Mouse (Mus musculus) forebrain, embryonic 12.5 days (tissue): ENCODE measurements around the gene Mfap4. TPM values are rescaled to one million over a fixed set of nuclear protein-coding genes. Genes with fewer than 3 reads are reported as not detected.

Experiments used
- ATAC-seq: fragments of 200-750 bp; cut with Nextera tagmentation; 2 replicates; pipeline ENCODE4 v1.8.0; 2017; ENCODE audit warnings: moderate TSS enrichment; ENCODE audit not compliant: low FRiP score
- H3K27ac ChIP-seq: fragments of 300-500 bp; sonication (generic); 2 replicates; pipeline ENCODE4 v1.5.1; 2016; ENCODE audit warnings: mild to moderate bottlenecking
- H3K27me3 ChIP-seq: fragments of 300-500 bp; sonication (generic); 2 replicates; pipeline ENCODE4 v1.6.1; 2016; ENCODE audit warnings: mild to moderate bottlenecking
- H3K36me3 ChIP-seq: fragments of 300-500 bp; sonication (generic); replicated peaks from 2 replicates; pipeline ENCODE4 v1.6.1; 2016; ENCODE audit warnings: mild to moderate bottlenecking
- H3K4me1 ChIP-seq: fragments of 300-500 bp; sonication (generic); 2 replicates; pipeline ENCODE4 v1.6.1; 2016
- H3K4me2 ChIP-seq: fragments of 300-500 bp; sonication (generic); 2 replicates; pipeline ENCODE4 v1.6.1; 2016; ENCODE audit warnings: mild to moderate bottlenecking, moderate library complexity
- H3K4me3 ChIP-seq: fragments of 300-500 bp; sonication (generic); replicated peaks from 2 replicates; pipeline ENCODE4 v1.5.1; 2016; ENCODE audit warnings: mild to moderate bottlenecking
- H3K9ac ChIP-seq: fragments of 300-500 bp; sonication (generic); 2 replicates; pipeline ENCODE4 v1.6.1; 2016; ENCODE audit warnings: mild to moderate bottlenecking
- H3K9me3 ChIP-seq: fragments of 300-500 bp; sonication (generic); 2 replicates; pipeline ENCODE4 v1.6.1; 2016
- WGBS: fragments of 180-500 bp; shearing (Covaris S2); methylation state at CpG from one replicate; pipeline ENCODE4 v1.1.7; 2016; 5-methylcytosine and 5-hydroxymethylcytosine counted together
- polyA plus RNA-seq: library from polyadenylated mRNA; unstranded; fragments of >200 nt; fragmentation: Nextera tagmentation; extraction: Ambion mirVana; gene quantifications from 2 replicates; pipeline ENCODE4 v1.2.1, GENCODE M21; 2016

Gene Mfap4
- polyA plus RNA-seq, 1 experiment from 2014 or later: 69.4 TPM

GRCm38 (mm10) chr11:61533571-61533970 lies 48.3 kb downstream of the Mfap4 start:
- ATAC-seq: no peak
- no peak overlapping the region for H3K27ac ChIP-seq
- no peaks in the 10 kb centered on the region for H3K9me3 ChIP-seq
- WGBS: 85% methylated on average over 5 of the region's 5 CpGs
- no peak overlapping the region for H3K4me2 ChIP-seq
- H3K4me3 ChIP-seq: no peak overlapping the region
- peaks cover 17% of the 10 kb centered on the region; the same call in 1 of the 2 replicates for H3K36me3 ChIP-seq
- no peak overlapping the region for H3K9ac ChIP-seq
- peaks cover 12% of the 10 kb centered on the region for H3K4me1 ChIP-seq
- H3K27me3 ChIP-seq: no peaks in the 10 kb centered on the region

- H3K27me3 ChIP-seq: no peaks in the 10 kb centered on the region
Observed at GRCm38 (mm10) chr11:61535530-61535929, 50.3 kb downstream of the Mfap4 start.

GRCm38 (mm10) chr11:61536952-61537351 lies 51.7 kb downstream of the Mfap4 start:
- H3K4me1 ChIP-seq: no peaks in the 10 kb centered on the region
- peaks cover 21% of the 10 kb centered on the region for H3K36me3 ChIP-seq
- H3K9me3 ChIP-seq: no peaks in the 10 kb centered on the region
- no peaks in the 10 kb centered on the region for H3K27me3 ChIP-seq
- no peak overlapping the region for H3K9ac ChIP-seq
- no peak overlapping the region for H3K4me2 ChIP-seq
- H3K27ac ChIP-seq: no peak overlapping the region
- no peak overlapping the region for H3K4me3 ChIP-seq
- no peak for ATAC-seq
- 72% methylated on average over 3 of the region's 3 CpGs for WGBS

More at GRCm38 (mm10) chr11:61535530-61535929, 50.3 kb downstream of the Mfap4 start:
- Histone ChIP-seq H3K9ac (no peak overlapping the region), H3K4me1 (no peaks in the 10 kb centered on the region), H3K9me3 (no peaks in the 10 kb centered on the region), H3K4me3 (no peak overlapping the region), H3K36me3 (peaks cover 26% of the 10 kb centered on the region), H3K27ac (no peak overlapping the region), H3K4me2 (no peak overlapping the region)
- ATAC-seq: no peak
- WGBS: 68% methylated on average over 1 of the region's 1 CpGs

- Histone ChIP-seq H3K9me3 (no peaks in the 10 kb centered on the region), H3K4me1 (no peaks in the 10 kb centered on the region), H3K36me3 (peaks cover 17% of the 10 kb centered on the region), H3K4me2 (no peak overlapping the region), H3K27ac (no peak overlapping the region), H3K4me3 (no peak overlapping the region), H3K9ac (no peak overlapping the region), H3K27me3 (no peaks in the 10 kb centered on the region)
- WGBS: 89% methylated on average over 3 of the region's 3 CpGs
- no peak for ATAC-seq
Observed at GRCm38 (mm10) chr11:61537362-61537761, 52.1 kb downstream of the Mfap4 start.

Other genes starting within 250 kb of the Mfap4 start
- gene Aldh3a2, start 218.0 kb upstream of the Mfap4 start, polyA plus RNA-seq: 22.0 and 22.9 TPM in 2 replicates
- gene Slc47a2, start 142.6 kb upstream of the Mfap4 start, polyA plus RNA-seq: not detected in 2 replicates
- gene Slc47a1, start 107.1 kb upstream of the Mfap4 start, polyA plus RNA-seq: 0.19 TPM in 1 of 2 replicates, not detected in the other
- 7.2 and 7.7 TPM in 2 replicates for gene Rnf112, start 31.3 kb upstream of the Mfap4 start, polyA plus RNA-seq
- 93.4 and 95.7 TPM in 2 replicates for gene Mapk7, start 9.0 kb downstream of the Mfap4 start, polyA plus RNA-seq
- 34.6 and 35.6 TPM in 2 replicates for gene B9d1, start 19.7 kb downstream of the Mfap4 start, polyA plus RNA-seq
- gene Epn2, start 94.3 kb downstream of the Mfap4 start, polyA plus RNA-seq: 35.5 and 37.8 TPM in 2 replicates
- gene Grap, start 167.8 kb downstream of the Mfap4 start, polyA plus RNA-seq: 6.0 and 6.3 TPM in 2 replicates
- gene Fam83g, start 198.7 kb downstream of the Mfap4 start, polyA plus RNA-seq: 0.47 and 0.79 TPM in 2 replicates
- not detected in 2 replicates for gene Slc5a10, start 235.4 kb downstream of the Mfap4 start, polyA plus RNA-seq